Mouse (Mus musculus) kidney, postnatal 0 days (tissue): ENCODE results near the gene Enah. TPM values are rescaled to one million over a fixed set of nuclear protein-coding genes. Genes with fewer than 3 reads are reported as not detected.
A peak's percentile ranks its signal among the peaks of the same experiment; 100 is the strongest.

Experiments used
- ATAC-seq: fragments of 200-750 bp; cut with Nextera tagmentation; replicated peaks from 2 replicates; pipeline ENCODE4 v1.8.0; 2017; ENCODE audit warnings: low read depth, moderate number of reproducible peaks, moderate TSS enrichment, moderate library complexity; ENCODE audit not compliant: low FRiP score
- DNase-seq: peaks from one replicate; pipeline ENCODE4 v3.0.0-alpha.2; 2016; ENCODE audit warnings: low spot score
- H3K27ac ChIP-seq: fragments of 300-500 bp; sonication (generic); 2 replicates; pipeline ENCODE4 v1.5.1; 2014; ENCODE audit warnings: mild to moderate bottlenecking
- H3K27me3 ChIP-seq: fragments of 300-500 bp; sonication (generic); 2 replicates; pipeline ENCODE4 v1.6.1; 2014; ENCODE audit warnings: low read length, mixed read lengths; ENCODE audit not compliant: insufficient read depth
- H3K36me3 ChIP-seq: fragments of 300-500 bp; sonication (generic); 2 replicates; pipeline ENCODE4 v1.6.1; 2014; ENCODE audit warnings: low read length, mixed read lengths; ENCODE audit not compliant: insufficient read depth
- H3K4me1 ChIP-seq: fragments of 300-500 bp; sonication (generic); replicated peaks from 2 replicates; pipeline ENCODE4 v1.6.1; 2014; ENCODE audit warnings: antibody characterized with exemption, low read length, mixed read lengths; ENCODE audit not compliant: insufficient read depth
- H3K4me2 ChIP-seq: fragments of 300-500 bp; sonication (generic); 2 replicates; pipeline ENCODE4 v1.6.1; 2014; ENCODE audit warnings: mild to moderate bottlenecking, low read length, moderate library complexity, mixed read lengths
- H3K4me3 ChIP-seq: fragments of 300-500 bp; sonication (generic); replicated peaks from 2 replicates; pipeline ENCODE4 v1.5.1; 2014; ENCODE audit warnings: low read depth, low read length
- H3K9ac ChIP-seq: fragments of 300-500 bp; sonication (generic); 2 replicates; pipeline ENCODE4 v1.6.1; 2014; ENCODE audit warnings: low read depth, low read length
- H3K9me3 ChIP-seq: fragments of 300-500 bp; sonication (generic); replicated peaks from 2 replicates; pipeline ENCODE4 v1.6.1; 2016; ENCODE audit warnings: low read length, inconsistent platforms, mixed read lengths
- CTCF ChIP-seq: IDR thresholded peaks from 2 replicates; pipeline ENCODE4 v1.5.1; 2016; ENCODE audit warnings: antibody characterized with exemption, low read depth, mild to moderate bottlenecking, moderate library complexity
- WGBS: fragments of 180-500 bp; shearing (Covaris S2); extraction: QIAGEN DNeasy Blood & Tissue Kit; methylation state at CpG from one replicate; pipeline ENCODE4 v1.1.7; 2014; 5-methylcytosine and 5-hydroxymethylcytosine counted together
- polyA plus RNA-seq: library from polyadenylated mRNA; unstranded; fragments of >200 nt; fragmentation: Nextera tagmentation; extraction: Ambion mirVana; gene quantifications from 2 replicates; pipeline ENCODE4 v1.2.1, GENCODE M21; 2015

Gene Enah
- polyA plus RNA-seq, 1 experiment from 2014 or later: 9.6 TPM

- Histone ChIP-seq H3K27me3 (no peaks in the 10 kb centered on the region), H3K4me2 (no peak overlapping the region), H3K4me3 (no peak overlapping the region), H3K4me1 (peaks cover 9% of the 10 kb centered on the region), H3K36me3 (no peaks in the 10 kb centered on the region), H3K27ac (no peak overlapping the region), H3K9me3 (no peaks in the 10 kb centered on the region), H3K9ac (no peak overlapping the region)
- DNase-seq (peak; percentile 28), ATAC-seq (no peak)
- no peak for TF ChIP-seq CTCF
Observed at GRCm38 (mm10) chr1:181974897-181975296, 44.9 kb downstream of the Enah start.

- no peaks in the 10 kb centered on the region for H3K9me3 ChIP-seq
- no peak overlapping the region for H3K9ac ChIP-seq
- no peak overlapping the region for H3K4me2 ChIP-seq
- no peak overlapping the region for H3K27ac ChIP-seq
- TF ChIP-seq CTCF: no peak
- no peak for DNase-seq
- 76% methylated on average over 1 of the region's 1 CpGs for WGBS
- no peak overlapping the region for H3K4me3 ChIP-seq
- H3K27me3 ChIP-seq: no peaks in the 10 kb centered on the region
- no peaks in the 10 kb centered on the region for H3K36me3 ChIP-seq
- 0 out of 2 replicates have a peak, but pooled peaks cover 6% of the 10 kb centered on the region for H3K4me1 ChIP-seq
- ATAC-seq: no peak
Observed at GRCm38 (mm10) chr1:181965277-181965676, 54.5 kb downstream of the Enah start.

GRCm38 (mm10) chr1:181963827-181964226 lies 56.0 kb downstream of the Enah start:
- Histone ChIP-seq H3K9me3 (no peaks in the 10 kb centered on the region), H3K9ac (no peak overlapping the region), H3K36me3 (no peaks in the 10 kb centered on the region), H3K4me1 (0 out of 2 replicates have a peak, but pooled peaks cover 6% of the 10 kb centered on the region), H3K4me3 (no peak overlapping the region), H3K27me3 (no peaks in the 10 kb centered on the region), H3K27ac (no peak overlapping the region), H3K4me2 (no peak overlapping the region)
- no peak for DNase-seq
- 50% methylated on average over 3 of the region's 3 CpGs for WGBS
- no peak for TF ChIP-seq CTCF
- no peak for ATAC-seq

GRCm38 (mm10) chr1:181963351-181963750 lies 56.4 kb downstream of the Enah start:
- no peak for DNase-seq
- H3K27me3 ChIP-seq: no peaks in the 10 kb centered on the region
- no peak for ATAC-seq

GRCm38 (mm10) chr1:181960383-181960782 lies 59.4 kb downstream of the Enah start:
- no peaks in the 10 kb centered on the region for H3K36me3 ChIP-seq
- H3K27ac ChIP-seq: no peak overlapping the region
- H3K9ac ChIP-seq: no peak overlapping the region
- H3K4me2 ChIP-seq: no peak overlapping the region
- H3K4me1 ChIP-seq: no peaks in the 10 kb centered on the region
- H3K27me3 ChIP-seq: no peaks in the 10 kb centered on the region
- DNase-seq (no peak), ATAC-seq (no peak)
- WGBS: 87% methylated on average over 3 of the region's 3 CpGs
- no peak overlapping the region for H3K4me3 ChIP-seq
- H3K9me3 ChIP-seq: no peaks in the 10 kb centered on the region
- no peak for TF ChIP-seq CTCF

More at GRCm38 (mm10) chr1:181963351-181963750, 56.4 kb downstream of the Enah start:
- Histone ChIP-seq H3K36me3 (no peaks in the 10 kb centered on the region), H3K9ac (no peak overlapping the region), H3K27ac (no peak overlapping the region), H3K9me3 (no peaks in the 10 kb centered on the region), H3K4me1 (0 out of 2 replicates have a peak, but pooled peaks cover 6% of the 10 kb centered on the region), H3K4me3 (no peak overlapping the region), H3K4me2 (no peak overlapping the region)
- TF ChIP-seq CTCF: no peak
- WGBS: 82% methylated on average over 4 of the region's 4 CpGs

GRCm38 (mm10) chr1:181958392-181958791 lies 61.4 kb downstream of the Enah start:
- no peaks in the 10 kb centered on the region for H3K27me3 ChIP-seq
- H3K9ac ChIP-seq: no peak overlapping the region
- ATAC-seq: no peak
- no peak overlapping the region for H3K4me3 ChIP-seq
- H3K36me3 ChIP-seq: no peaks in the 10 kb centered on the region
- no peaks in the 10 kb centered on the region for H3K9me3 ChIP-seq
- H3K27ac ChIP-seq: no peak overlapping the region
- H3K4me2 ChIP-seq: no peak overlapping the region
- WGBS: 79% methylated on average over 1 of the region's 1 CpGs
- TF ChIP-seq CTCF: no peak
- H3K4me1 ChIP-seq: no peaks in the 10 kb centered on the region
- no peak for DNase-seq

- ATAC-seq: no peak
- H3K9me3 ChIP-seq: no peaks in the 10 kb centered on the region
- no peak for TF ChIP-seq CTCF
- no peaks in the 10 kb centered on the region for H3K4me1 ChIP-seq
- H3K27me3 ChIP-seq: no peaks in the 10 kb centered on the region
- no peak overlapping the region for H3K4me3 ChIP-seq
- no peak overlapping the region for H3K4me2 ChIP-seq
- WGBS: 96% methylated on average over 2 of the region's 2 CpGs
- H3K36me3 ChIP-seq: no peaks in the 10 kb centered on the region
- no peak overlapping the region for H3K27ac ChIP-seq
- DNase-seq: no peak
- H3K9ac ChIP-seq: no peak overlapping the region
Observed at GRCm38 (mm10) chr1:181957736-181958135, 62.1 kb downstream of the Enah start.
